Mouse (Mus musculus) intestine, postnatal 0 days (tissue): ENCODE measurements around the gene Cyp1a1. TPM values are rescaled to one million over a fixed set of nuclear protein-coding genes. Genes with fewer than 3 reads are reported as not detected.
A peak's percentile ranks its signal among the peaks of the same experiment; 100 is the strongest.

Experiments used
- ATAC-seq: fragments of 200-750 bp; cut with Nextera tagmentation; 2 replicates; pipeline ENCODE4 v1.8.0; 2017; ENCODE audit warnings: mild to moderate bottlenecking, moderate TSS enrichment, moderate library complexity
- H3K27ac ChIP-seq: fragments of 300-500 bp; sonication (generic); 2 replicates; pipeline ENCODE4 v1.5.1; 2014; ENCODE audit warnings: mild to moderate bottlenecking, low read depth, low read length, moderate library complexity
- H3K27me3 ChIP-seq: fragments of 300-500 bp; sonication (generic); replicated peaks from 2 replicates; pipeline ENCODE4 v1.6.1; 2014; ENCODE audit warnings: low read length, mixed read lengths; ENCODE audit not compliant: control insufficient read depth, insufficient read depth
- H3K36me3 ChIP-seq: fragments of 300-500 bp; sonication (generic); 2 replicates; pipeline ENCODE4 v1.6.1; 2014; ENCODE audit warnings: mild to moderate bottlenecking, moderate library complexity; ENCODE audit not compliant: control insufficient read depth, insufficient read depth
- H3K4me1 ChIP-seq: fragments of 300-500 bp; sonication (generic); replicated peaks from 2 replicates; pipeline ENCODE4 v1.6.1; 2014; ENCODE audit warnings: antibody characterized with exemption, low read length, mixed read lengths; ENCODE audit not compliant: control insufficient read depth, insufficient read depth
- H3K4me2 ChIP-seq: fragments of 300-500 bp; sonication (generic); replicated peaks from 2 replicates; pipeline ENCODE4 v1.6.1; 2014; ENCODE audit warnings: low read depth, mild to moderate bottlenecking, moderate library complexity
- H3K4me3 ChIP-seq: fragments of 300-500 bp; sonication (generic); 2 replicates; pipeline ENCODE4 v1.5.1; 2014; ENCODE audit warnings: low read depth, low read length
- H3K9ac ChIP-seq: fragments of 300-500 bp; sonication (generic); 2 replicates; pipeline ENCODE4 v1.6.1; 2014; ENCODE audit warnings: mild to moderate bottlenecking, low read depth, low read length
- H3K9me3 ChIP-seq: fragments of 300-500 bp; sonication (generic); 2 replicates; pipeline ENCODE4 v1.6.1; 2016; ENCODE audit warnings: mixed run types; ENCODE audit not compliant: control insufficient read depth
- CTCF ChIP-seq: sonication (generic); IDR thresholded peaks from 2 replicates; pipeline ENCODE4 v1.5.1; 2016; ENCODE audit warnings: low read depth, mild to moderate bottlenecking, control low read depth, antibody characterized with exemption, moderate library complexity
- WGBS: fragments of 180-500 bp; shearing (Covaris S2); extraction: QIAGEN DNeasy Blood & Tissue Kit; methylation state at CpG from one replicate; pipeline ENCODE4 v1.1.7; 2014; 5-methylcytosine and 5-hydroxymethylcytosine counted together
- polyA plus RNA-seq: library from polyadenylated mRNA; unstranded; fragments of >200 nt; fragmentation: Nextera tagmentation; extraction: Ambion mirVana; gene quantifications from 2 replicates; pipeline ENCODE4 v1.2.1, GENCODE M21; 2015

Cyp1a1 gene
- polyA plus RNA-seq, 1 experiment from 2014 or later, result 0.05 TPM

DNA sequence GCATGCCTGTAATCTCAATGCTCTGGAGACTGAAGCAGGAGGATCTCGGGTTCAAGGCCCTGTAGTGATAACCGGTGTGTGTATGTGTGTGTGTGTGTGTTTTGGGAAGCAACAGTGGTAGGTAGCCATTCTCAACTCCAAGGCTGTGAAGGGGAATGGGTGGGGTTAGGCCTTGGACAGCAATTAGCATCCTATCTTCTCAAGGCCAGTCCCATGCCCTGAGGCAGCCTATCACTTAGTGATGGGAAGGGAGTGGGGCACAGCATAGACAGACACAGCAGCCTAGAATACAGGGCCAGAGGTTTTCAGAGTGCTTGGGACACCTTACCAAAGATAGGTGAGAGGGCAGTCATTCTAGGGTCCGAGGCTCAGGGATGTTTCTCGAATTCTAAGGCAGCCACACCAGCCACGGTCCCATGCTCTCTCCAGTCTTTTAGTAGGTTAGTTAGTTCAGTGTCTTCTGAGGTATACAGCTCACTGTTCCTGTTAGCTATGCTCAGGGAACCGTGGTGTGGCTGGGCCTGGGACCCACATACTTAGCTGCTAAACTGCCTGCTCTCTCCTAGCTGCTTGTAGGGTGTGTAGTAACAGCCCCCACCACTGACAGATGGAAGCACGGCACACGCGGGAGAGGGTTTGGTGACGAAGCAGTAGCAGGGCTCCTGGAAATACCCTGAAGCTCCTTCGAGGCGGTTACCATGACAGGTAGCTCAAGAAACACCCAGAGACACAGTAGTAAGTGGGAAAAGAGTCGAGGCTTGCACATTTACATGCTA is 45.8 kb upstream of the Cyp1a1 start:
- no peak for ATAC-seq
- no peaks in the 10 kb centered on the region for H3K27me3 ChIP-seq
- no peaks in the 10 kb centered on the region for H3K9me3 ChIP-seq
- no peak overlapping the region for H3K9ac ChIP-seq
- WGBS, result 77% methylated on average over 13 of the region's 13 CpGs
- no peak overlapping the region for H3K4me3 ChIP-seq
- H3K27ac ChIP-seq, result no peak overlapping the region; the same call in 1 of the 2 replicates
- peaks cover 47% of the 10 kb centered on the region for H3K4me1 ChIP-seq
- no peak overlapping the region for H3K4me2 ChIP-seq
- no peak for TF ChIP-seq CTCF
- peaks cover 5% of the 10 kb centered on the region; the same call in 1 of the 2 replicates for H3K36me3 ChIP-seq

DNA sequence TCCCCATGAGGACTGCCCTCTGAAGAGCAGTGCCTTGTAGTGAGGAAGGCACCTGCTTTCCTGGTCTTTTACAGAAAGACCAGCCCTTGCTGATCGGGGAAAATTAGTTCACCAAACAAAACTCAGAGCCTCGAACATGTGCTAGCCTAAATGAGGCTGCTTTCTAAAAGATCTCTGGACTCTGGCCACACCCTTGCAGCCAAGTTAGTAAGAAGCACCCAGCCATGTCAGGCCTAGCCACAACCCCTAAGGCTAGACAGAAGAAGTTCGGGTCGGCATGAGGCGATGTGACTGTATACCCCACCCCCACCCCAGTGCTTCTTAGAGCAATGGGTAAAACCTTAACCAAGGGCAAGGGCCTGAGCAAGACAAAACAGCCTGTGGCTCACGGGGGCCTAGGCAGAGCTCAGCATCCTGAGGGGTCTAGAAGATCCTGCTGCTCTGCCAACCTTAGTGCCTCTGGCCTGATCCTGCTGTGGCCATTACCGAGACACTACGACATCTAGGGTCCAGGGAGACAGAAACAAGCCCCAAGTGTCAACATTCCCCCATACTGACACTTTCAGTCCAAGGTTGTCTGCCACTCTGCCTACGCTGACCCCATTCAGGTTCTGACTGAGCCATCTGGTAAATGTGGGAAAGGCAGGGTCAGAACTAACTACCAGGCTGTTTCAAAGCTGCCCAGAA is 44.4 kb upstream of the Cyp1a1 start:
- 38% methylated on average over 9 of the region's 9 CpGs for WGBS
- ATAC-seq, result no peak
- Histone ChIP-seq H3K4me1 (peaks cover 41% of the 10 kb centered on the region), H3K36me3 (peaks cover 5% of the 10 kb centered on the region; the same call in 1 of the 2 replicates), H3K9ac (no peak overlapping the region), H3K4me2 (peak overlapping the region; percentile 85), H3K9me3 (no peaks in the 10 kb centered on the region), H3K27ac (peak overlapping the region; percentile 46; the same call in 1 of the 2 replicates), H3K27me3 (no peaks in the 10 kb centered on the region), H3K4me3 (peak overlapping the region; percentile 85)
- TF ChIP-seq CTCF, result no peak

DNA sequence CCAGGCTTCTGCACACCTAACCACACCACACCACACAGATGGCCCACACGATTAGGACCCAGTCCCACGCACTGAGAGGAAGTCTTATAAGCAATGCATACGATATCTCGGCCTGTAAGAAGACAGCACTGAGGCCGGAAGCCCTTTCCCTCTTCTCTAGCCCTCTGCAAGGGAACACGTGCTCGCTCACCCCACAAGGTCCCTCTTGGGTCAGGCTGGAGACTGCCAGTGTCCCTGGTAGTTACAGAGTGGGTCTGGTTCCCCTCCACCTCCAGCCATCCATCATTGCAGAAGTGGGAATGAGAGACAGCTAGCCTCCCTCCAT is 43.9 kb upstream of the Cyp1a1 start:
- H3K4me1 ChIP-seq, result peaks cover 35% of the 10 kb centered on the region

DNA sequence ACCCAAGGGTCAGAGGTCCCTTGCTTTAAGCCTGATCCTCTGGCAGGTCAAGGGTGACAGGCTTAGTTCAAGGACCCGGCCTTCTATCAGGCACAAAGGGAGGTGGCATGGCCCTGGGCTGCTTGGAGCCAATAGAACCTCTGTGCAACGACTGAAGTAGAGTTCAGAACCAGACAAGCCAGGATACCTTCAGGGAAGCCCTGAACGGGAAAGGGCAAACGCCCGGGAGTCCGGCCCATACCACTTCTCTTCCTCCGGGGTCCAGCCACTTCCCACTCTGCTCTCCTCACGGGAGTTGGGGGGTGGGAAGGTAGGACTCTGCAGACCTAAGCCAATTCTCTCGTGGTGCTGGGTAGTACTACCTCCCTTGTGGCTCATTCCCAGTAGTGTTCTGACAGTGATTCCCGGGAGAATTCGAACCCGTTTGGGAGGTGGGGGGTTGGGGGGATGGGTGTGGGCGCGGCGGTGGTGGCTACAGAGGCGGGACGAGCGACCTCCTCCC is 43.2 kb upstream of the Cyp1a1 start:
- no peak for ATAC-seq
- Histone ChIP-seq H3K9ac (peak overlapping the region; percentile 92), H3K4me3 (peak overlapping the region; percentile 85), H3K9me3 (no peaks in the 10 kb centered on the region), H3K36me3 (peaks cover 5% of the 10 kb centered on the region; the same call in 1 of the 2 replicates), H3K4me2 (peak overlapping the region; percentile 85), H3K27ac (peak overlapping the region; percentile 96), H3K4me1 (peaks cover 29% of the 10 kb centered on the region), H3K27me3 (no peaks in the 10 kb centered on the region)
- TF ChIP-seq CTCF, result no peak
- under 1% methylated on average over 18 of the region's 18 CpGs for WGBS

More for the DNA sequence above, 43.9 kb upstream of the Cyp1a1 start:
- Histone ChIP-seq H3K36me3 (peaks cover 5% of the 10 kb centered on the region; the same call in 1 of the 2 replicates), H3K27me3 (no peaks in the 10 kb centered on the region), H3K27ac (0 out of 2 replicates have a peak overlapping the region, but pooled peaks have one; percentile 46), H3K4me3 (peak overlapping the region; percentile 85), H3K9ac (0 out of 2 replicates have a peak overlapping the region, but pooled peaks have one; percentile 92), H3K4me2 (peak overlapping the region; percentile 85), H3K9me3 (no peaks in the 10 kb centered on the region)
- no peak for TF ChIP-seq CTCF
- no peak for ATAC-seq
- 24% methylated on average over 7 of the region's 7 CpGs for WGBS

DNA sequence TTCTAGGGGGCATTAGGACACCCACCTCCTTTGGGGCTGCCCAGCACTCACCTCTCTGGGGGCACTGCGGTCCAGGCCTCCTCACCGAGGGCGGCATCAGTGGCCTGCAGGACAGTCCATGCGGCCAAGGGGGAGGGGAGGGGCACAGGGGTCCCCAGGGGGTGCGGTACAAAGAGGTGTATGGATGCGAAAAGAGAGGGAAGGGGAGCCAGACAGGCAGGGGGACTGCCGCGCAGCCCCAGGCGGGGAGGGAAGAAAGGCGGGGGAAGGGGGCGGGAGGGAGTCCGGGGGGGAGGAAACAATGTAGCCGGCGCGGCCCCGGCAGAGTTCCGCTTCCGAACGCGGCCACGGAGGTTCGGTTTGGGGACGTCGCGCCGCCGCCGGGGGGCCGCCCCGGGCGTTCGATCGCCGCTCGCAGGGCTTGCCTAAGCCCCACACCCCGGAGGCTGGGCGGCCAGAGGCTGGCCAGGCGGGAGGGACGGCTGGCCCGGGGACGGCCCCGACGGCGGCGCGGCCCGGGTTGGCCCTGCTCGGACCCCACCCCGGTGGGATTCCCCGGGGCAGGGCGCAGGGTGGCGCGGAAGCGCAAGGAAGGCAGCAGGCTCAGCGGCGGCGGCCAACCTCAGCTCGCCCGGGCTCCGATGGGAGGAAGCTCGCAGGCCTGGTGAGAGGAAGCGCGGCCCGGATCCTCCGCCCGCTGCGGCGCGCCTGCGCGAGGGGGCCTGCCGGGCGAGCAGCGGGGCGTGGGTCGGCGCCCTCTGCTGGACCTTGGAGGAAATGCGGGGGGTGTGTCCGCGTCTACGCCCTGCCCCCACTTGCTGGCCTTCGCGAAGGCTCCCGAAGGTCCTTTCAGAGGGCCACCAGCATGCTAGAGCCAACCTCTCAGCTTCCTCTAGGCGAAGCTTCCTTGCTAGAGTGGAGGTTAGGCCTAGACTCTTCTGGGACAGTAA is 42.5 kb upstream of the Cyp1a1 start:
- peak overlapping the region; percentile 96 for H3K27ac ChIP-seq
- H3K36me3 ChIP-seq, result peaks cover 5% of the 10 kb centered on the region; the same call in 1 of the 2 replicates
- no peaks in the 10 kb centered on the region for H3K27me3 ChIP-seq
- H3K4me3 ChIP-seq, result peak overlapping the region; percentile 85
- H3K9ac ChIP-seq, result peak overlapping the region; percentile 92
- peak; percentile 97 for TF ChIP-seq CTCF
- 0% methylated on average over 79 of the region's 85 CpGs for WGBS
- H3K4me2 ChIP-seq, result peak overlapping the region; percentile 85
- ATAC-seq, result peak; percentile 82
- no peaks in the 10 kb centered on the region for H3K9me3 ChIP-seq
- H3K4me1 ChIP-seq, result peaks cover 27% of the 10 kb centered on the region
